Mouse (Mus musculus): ENCODE measurements around the gene Heg1. TPM values are rescaled to one million over a fixed set of nuclear protein-coding genes. Genes with fewer than 3 reads are reported as not detected.

Gene Heg1
- polyA plus RNA-seq, 1 experiment from 2014 or later, result 33.5 TPM

DNA sequence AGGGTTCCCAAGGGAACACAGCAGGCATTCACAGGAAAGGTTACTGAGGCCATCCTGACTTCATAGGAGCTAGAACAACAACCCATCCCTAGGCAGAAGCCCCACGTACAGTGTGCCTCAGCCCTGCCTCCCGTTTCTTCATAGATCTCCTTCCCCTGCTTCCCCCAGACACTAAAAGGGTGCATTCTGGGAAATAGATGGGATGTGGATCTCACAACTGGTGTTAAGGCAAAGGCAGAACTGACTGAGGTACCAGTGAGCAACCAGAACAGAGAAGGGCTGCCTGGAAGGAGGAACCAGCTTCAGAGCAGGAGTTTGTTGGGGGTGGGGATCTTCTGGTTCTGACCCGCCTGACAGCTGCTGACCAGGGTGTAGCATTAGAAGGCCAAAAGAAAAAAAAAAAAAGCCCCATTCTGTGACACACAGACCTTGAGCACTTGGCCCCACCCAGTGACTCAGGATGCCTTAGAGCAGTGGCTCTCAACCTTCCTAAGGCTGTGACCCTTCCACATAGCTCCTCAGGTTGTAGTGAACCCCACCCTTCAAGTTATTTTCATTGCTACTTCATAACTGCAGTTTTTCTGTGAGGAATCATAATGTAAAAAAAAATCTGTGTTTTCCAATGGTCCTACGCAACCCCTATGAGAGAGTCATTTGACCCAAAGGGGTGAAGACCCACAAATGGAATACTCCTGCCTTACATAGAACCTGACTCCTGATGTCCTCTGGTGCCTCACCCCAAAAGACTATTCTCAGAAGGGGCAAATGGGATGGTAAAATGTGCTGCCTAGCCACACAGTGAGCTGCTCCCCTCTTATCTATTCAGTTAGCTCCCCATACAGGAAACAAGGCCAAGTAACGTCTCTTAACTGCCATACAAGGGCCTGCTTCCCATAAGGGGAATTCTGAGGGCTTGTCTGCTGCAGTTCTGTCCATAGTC lies 97.9 kb downstream of the Heg1 start:
- no peak for TF ChIP-seq EP300 (IDR thresholded peaks at IDR 0.05)
- no peaks in the 10 kb centered on the region for H3K9me3 ChIP-seq (ENCODE audit: low read length)
- no peak overlapping the region for H3K27ac ChIP-seq (ENCODE audit: low read length)
- H3K4me3 ChIP-seq (ENCODE audit: low read depth, low read length), result no peak overlapping the region
- H3K4me1 ChIP-seq (ENCODE audit: insufficient read depth, low read depth, low read length), result 0 out of 2 replicates have a peak, but pooled peaks cover 1% of the 10 kb centered on the region
- ATAC-seq, result peak; percentile 53; the same call in 1 of the 2 replicates
- H3K4me2 ChIP-seq (replicated peaks; ENCODE audit: low read depth, low read length), result no peak overlapping the region
- DNase-seq (ENCODE audit: low spot score), result no peak
- H3K9ac ChIP-seq (replicated peaks; ENCODE audit: low read depth), result no peak overlapping the region
- H3K27me3 ChIP-seq (replicated peaks; ENCODE audit: insufficient read depth, low read length), result no peaks in the 10 kb centered on the region
- H3K36me3 ChIP-seq (ENCODE audit: insufficient read depth, low read length), result no peaks in the 10 kb centered on the region
- WGBS, result 74% methylated on average over 5 of the region's 5 CpGs

DNA sequence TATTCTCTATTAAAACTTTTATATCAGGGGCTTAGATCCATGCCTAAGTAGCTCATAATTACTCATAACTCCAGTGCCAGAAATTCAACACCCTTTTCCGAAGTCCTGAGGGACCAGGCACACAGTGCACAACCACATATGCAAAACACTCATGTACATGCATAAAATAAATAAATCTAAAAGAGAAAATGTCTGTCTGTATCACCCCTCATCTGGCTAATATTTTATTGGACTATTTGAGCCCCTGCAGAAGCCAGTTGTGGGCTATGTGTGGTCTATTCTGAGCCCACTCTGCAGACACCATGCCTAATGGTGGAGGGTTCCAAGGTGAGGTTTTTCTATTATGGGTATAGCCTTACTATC lies 98.5 kb downstream of the Heg1 start:
- no peaks in the 10 kb centered on the region for H3K27me3 ChIP-seq (replicated peaks; ENCODE audit: insufficient read depth, low read length)
- H3K4me2 ChIP-seq (replicated peaks; ENCODE audit: low read depth, low read length), result no peak overlapping the region
- WGBS, result 79% methylated on average over 1 of the region's 1 CpGs
- DNase-seq (ENCODE audit: low spot score) (no peak), ATAC-seq (no peak)
- no peaks in the 10 kb centered on the region for H3K36me3 ChIP-seq (ENCODE audit: insufficient read depth, low read length)
- no peak overlapping the region for H3K4me3 ChIP-seq (ENCODE audit: low read depth, low read length)
- TF ChIP-seq EP300 (IDR thresholded peaks at IDR 0.05), result no peak
- no peak for TF ChIP-seq CTCF (IDR thresholded peaks at IDR 0.05)
- no peaks in the 10 kb centered on the region for H3K9me3 ChIP-seq (ENCODE audit: low read length)
- no peak overlapping the region for H3K9ac ChIP-seq (replicated peaks; ENCODE audit: low read depth)
- H3K27ac ChIP-seq (ENCODE audit: low read length), result no peak overlapping the region
- 0 out of 2 replicates have a peak, but pooled peaks cover 4% of the 10 kb centered on the region for H3K4me1 ChIP-seq (ENCODE audit: insufficient read depth, low read depth, low read length)

DNA sequence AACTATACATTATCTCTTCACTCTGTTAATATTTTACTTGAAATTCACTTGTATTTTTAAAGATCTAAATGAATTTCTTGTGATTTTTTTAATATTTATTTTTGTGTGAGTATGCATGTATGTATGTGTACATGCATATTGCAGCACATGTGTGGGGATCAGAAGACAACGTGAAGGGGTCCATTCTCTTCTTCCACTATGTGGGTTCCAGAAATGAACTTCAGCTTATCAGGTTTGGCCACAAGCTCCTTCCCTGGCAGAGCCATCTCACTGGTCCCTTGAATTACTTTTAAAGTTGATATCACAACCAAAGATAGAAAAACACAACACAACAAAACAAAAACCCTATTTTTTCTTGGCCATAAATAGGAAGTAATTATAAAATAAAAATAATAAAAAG lies 100.4 kb downstream of the Heg1 start:
- TF ChIP-seq CTCF (IDR thresholded peaks at IDR 0.05), result no peak
- no peak for TF ChIP-seq EP300 (IDR thresholded peaks at IDR 0.05)
- Histone ChIP-seq H3K4me2 (replicated peaks; ENCODE audit: low read depth, low read length) (no peak overlapping the region), H3K9me3 (ENCODE audit: low read length) (no peaks in the 10 kb centered on the region), H3K9ac (replicated peaks; ENCODE audit: low read depth) (no peak overlapping the region), H3K4me3 (ENCODE audit: low read depth, low read length) (no peak overlapping the region), H3K27ac (ENCODE audit: low read length) (no peak overlapping the region), H3K4me1 (ENCODE audit: insufficient read depth, low read depth, low read length) (0 out of 2 replicates have a peak, but pooled peaks cover 4% of the 10 kb centered on the region), H3K27me3 (replicated peaks; ENCODE audit: insufficient read depth, low read length) (no peaks in the 10 kb centered on the region), H3K36me3 (ENCODE audit: insufficient read depth, low read length) (no peaks in the 10 kb centered on the region)
- ATAC-seq (no peak), DNase-seq (ENCODE audit: low spot score) (no peak)
- WGBS, result 76% methylated on average over 1 of the region's 1 CpGs

GRCm38 (mm10) chr16:33785092-33785704 lies 101.0 kb downstream of the Heg1 start:
- DNase-seq (ENCODE audit: low spot score) (no peak), ATAC-seq (no peak)
- TF ChIP-seq EP300 (IDR thresholded peaks at IDR 0.05), result no peak
- no peak for TF ChIP-seq CTCF (IDR thresholded peaks at IDR 0.05)
- Histone ChIP-seq H3K27ac (ENCODE audit: low read length) (no peak overlapping the region), H3K4me3 (ENCODE audit: low read depth, low read length) (no peak overlapping the region), H3K4me2 (replicated peaks; ENCODE audit: low read depth, low read length) (no peak overlapping the region), H3K9me3 (ENCODE audit: low read length) (no peaks in the 10 kb centered on the region), H3K4me1 (ENCODE audit: insufficient read depth, low read depth, low read length) (0 out of 2 replicates have a peak, but pooled peaks cover 4% of the 10 kb centered on the region), H3K36me3 (ENCODE audit: insufficient read depth, low read length) (no peaks in the 10 kb centered on the region), H3K9ac (replicated peaks; ENCODE audit: low read depth) (no peak overlapping the region), H3K27me3 (replicated peaks; ENCODE audit: insufficient read depth, low read length) (no peaks in the 10 kb centered on the region)
- 47% methylated on average over 8 of the region's 8 CpGs for WGBS

DNA sequence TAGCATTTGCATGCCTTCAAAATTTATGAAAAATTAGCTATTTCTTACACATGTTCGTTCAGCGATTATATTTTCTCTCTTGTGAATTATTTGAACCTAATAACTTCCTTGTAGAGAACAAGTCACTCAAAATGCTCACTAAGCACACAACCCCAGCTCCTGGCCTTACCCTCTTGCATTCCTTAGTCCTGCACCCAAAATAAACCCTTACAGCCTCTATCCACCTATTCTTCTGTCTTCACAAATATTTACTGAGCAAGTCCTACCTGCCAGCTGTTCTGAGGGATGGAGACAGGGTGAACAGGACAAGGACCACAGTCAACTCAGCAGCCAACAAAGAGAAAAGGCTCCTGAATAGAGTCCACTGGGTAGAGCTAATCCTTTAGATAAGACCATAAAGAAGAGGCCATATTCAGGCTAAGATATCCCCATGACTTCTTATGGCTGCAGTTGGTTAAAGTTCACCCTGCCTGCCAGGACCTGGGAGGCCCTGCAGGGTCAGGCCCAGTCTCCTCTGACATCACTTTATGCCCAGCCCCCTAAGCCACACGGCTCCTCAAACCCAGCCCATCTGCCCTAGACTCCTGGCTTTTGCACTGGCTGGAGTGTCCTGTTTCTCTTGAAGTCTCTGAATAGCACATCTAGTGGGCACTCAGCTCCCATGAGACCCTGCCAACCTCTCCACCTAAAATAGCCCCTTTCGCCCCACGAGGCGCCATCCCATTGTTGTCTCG lies 102.7 kb downstream of the Heg1 start:
- Histone ChIP-seq H3K4me1 (ENCODE audit: insufficient read depth, low read depth, low read length) (0 out of 2 replicates have a peak, but pooled peaks cover 4% of the 10 kb centered on the region), H3K4me3 (ENCODE audit: low read depth, low read length) (no peak overlapping the region), H3K27me3 (replicated peaks; ENCODE audit: insufficient read depth, low read length) (no peaks in the 10 kb centered on the region), H3K9ac (replicated peaks; ENCODE audit: low read depth) (no peak overlapping the region), H3K4me2 (replicated peaks; ENCODE audit: low read depth, low read length) (no peak overlapping the region), H3K27ac (ENCODE audit: low read length) (no peak overlapping the region), H3K9me3 (ENCODE audit: low read length) (no peaks in the 10 kb centered on the region), H3K36me3 (ENCODE audit: insufficient read depth, low read length) (no peaks in the 10 kb centered on the region)
- DNase-seq (ENCODE audit: low spot score) (no peak), ATAC-seq (peak; percentile 35; the same call in 1 of the 2 replicates)
- WGBS, result 61% methylated on average over 7 of the region's 7 CpGs
- no peak for TF ChIP-seq CTCF (IDR thresholded peaks at IDR 0.05)
- no peak for TF ChIP-seq EP300 (IDR thresholded peaks at IDR 0.05)
